Mouse (Mus musculus) CH12F3 (cell line): ENCODE data around the gene Psmg3.

ENCODE experiments used
- in situ Hi-C: fragments of 300-500 bp; cut with MboI; formaldehyde crosslinking; loops from 2 replicates; pipeline ENCODE4 v1.14.3; 2020; ENCODE audit warnings: low sequenced_read_pairs

The Psmg3 gene

DNA sequence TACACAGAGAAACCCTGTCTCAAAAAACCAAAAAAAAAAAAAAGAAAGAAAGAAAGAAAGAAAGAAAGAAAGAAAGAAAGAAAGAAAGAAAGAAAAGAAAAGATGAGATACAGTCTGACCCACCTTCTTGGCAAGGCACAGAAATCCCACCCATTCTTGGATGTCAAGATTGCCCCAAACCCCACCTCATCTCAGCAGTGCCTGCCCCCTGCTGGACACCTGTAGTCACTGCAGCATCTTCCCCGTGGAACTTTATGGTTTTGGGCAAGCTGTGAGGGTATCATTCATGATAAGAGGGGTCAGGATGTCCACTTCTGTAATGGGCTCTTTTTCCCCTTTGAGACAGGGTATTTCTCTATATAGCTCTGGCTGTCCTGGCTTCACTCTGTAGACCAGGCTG lies 9.4 kb downstream of the Psmg3 start:
- in situ Hi-C loops, result no loop called here

DNA sequence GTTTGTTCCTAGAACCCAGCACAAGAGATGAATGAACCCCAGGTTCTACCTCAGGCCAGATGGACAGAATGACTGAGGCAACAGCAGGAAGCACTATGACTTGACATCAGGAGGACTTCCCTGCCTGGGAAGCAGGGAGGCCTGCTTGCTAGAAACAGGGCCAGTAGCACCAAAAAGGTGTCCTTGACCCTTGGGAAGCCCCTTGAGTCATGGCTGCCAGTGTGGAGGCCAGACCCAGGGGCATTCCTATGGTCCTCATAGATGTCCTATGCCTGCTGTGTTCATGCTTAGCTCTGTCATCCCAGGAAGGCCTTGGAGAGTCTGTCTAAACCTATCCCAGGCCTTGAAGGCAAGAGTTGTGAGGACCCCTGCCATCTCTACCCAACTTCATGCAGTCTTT lies 10.2 kb downstream of the Psmg3 start:
- in situ Hi-C loops, result no loop called here

DNA sequence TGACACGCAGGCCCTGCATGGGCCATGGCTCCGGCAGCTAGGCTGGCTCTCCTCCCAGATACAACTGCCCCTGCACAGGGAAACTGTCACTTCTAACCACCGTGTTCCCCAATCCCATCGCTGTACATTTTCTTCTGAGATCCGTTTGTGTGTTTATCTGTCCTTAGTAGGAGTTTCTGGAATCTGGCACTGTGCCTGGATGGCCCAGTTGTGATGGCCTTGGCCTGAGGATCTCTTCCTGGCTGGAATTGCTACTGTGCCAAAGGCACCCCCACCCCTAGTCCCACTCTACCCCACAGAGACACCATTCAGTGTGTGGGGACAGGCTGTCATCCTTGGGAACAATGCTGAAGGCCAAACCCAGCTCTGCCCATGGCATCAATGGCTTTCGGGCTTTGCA lies 10.7 kb downstream of the Psmg3 start:
- in situ Hi-C loops, result no loop called here

DNA sequence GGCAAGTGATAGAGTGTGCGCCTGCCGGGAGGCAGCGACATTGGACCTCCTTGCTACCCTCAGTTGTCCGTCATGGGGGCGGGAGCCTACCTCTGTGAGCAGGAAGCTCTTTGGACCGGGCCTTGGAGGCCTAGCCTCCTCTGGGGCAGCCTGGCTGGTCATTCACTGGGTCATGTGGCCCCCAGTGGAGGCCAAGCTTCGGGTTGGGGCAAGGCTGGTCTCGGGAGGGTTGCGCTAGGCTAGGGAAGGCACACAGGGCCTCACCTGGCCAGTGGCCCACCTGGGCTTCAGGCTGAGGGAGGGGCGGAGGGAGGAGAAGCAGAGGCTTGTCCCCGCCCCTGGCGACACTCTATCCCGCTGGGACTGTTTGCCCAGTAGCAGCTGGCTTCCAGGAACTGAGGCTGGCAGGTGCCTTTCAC lies 12.7 kb downstream of the Psmg3 start:
- in situ Hi-C loops, result no loop called here

DNA sequence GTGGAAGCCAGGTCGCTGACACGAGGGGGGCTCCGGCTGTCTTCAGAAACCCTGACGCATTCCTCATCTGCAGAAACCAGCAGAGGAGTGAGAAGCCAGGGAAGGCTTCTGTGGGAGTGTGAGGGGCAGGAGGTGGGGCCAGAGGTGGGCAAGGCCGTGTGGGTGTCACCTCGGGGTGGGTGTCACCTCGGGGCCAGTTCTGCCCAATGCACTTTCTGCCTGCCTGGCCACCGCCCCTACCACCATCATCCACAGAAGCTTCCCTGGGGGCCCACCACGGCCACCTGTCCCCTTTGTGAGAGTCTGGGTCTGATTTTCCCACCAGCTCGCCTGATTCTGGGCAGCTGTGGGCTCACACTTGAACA lies 13.6 kb downstream of the Psmg3 start:
- in situ Hi-C loops, result no loop called here

DNA sequence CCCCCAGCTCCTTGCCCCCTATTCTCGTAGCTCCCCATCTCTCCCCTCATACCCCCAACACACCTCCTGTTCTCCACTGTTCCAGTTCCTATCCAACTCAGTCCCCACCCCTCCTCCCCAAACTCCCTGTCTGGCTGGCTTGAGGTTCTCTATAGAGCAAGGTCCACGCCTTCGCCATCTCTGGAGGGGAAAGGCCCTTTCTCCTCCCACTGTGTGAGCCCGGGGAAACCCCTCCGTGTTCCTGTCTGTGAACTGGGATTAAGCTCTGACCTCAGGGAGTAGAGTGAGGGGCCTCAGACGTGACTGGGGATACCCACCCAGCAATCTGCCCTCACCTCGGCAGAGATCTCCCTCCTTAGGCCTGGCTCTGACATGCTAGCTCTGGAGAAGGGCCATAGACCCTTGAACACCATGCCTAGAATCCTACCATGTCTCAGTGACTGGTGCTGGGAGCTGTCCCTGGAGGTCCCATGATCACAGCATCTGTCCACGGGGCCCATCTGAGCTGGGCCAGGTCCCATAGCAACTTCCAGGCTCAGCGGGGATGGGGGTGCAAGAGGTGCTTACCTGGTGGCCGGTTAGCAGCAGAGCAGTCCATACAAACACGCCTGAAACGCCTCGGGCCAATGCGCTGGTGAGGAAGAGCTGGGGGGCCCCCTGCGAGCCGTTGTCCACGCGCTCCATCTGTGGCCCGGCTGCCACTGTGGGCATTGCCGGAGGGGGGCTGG lies 14.1 kb downstream of the Psmg3 start:
- in situ Hi-C loops, result no loop called here

DNA sequence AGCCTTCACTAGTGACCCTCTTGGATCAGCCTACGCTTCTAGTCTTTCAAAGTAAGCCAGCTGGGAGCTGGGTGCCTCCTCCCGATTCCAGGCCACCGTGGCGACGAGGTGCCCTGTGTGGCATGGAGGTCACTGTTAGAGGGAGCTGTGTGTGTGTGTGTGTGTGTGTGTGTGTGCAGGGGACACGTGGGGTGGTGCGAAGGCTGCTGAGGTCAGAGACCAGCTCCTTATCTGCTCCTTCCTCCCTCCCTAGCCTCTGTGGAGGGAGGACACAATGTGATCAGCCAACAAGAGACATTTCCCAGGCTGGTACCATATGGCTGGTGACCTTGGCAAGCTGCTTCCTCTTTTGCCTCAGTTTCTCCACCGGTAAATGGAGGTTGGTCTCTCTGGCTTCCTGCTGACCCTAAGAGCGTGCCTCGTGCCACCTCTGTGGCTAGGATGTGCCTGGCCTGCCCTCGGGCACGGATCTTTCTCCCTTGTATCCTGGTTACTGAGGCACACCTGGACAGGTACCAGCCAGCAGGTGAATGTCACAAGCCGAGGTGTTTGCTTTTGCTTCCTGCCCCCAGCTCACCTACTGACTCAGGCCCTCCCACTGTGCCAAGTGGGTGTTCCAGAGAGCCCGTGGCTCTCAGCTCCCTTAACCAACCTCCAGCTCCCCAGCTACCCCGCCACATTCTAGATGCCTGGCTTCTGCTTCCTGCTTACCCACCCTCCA lies 14.8 kb downstream of the Psmg3 start:
- in situ Hi-C loops, result no loop called here

DNA sequence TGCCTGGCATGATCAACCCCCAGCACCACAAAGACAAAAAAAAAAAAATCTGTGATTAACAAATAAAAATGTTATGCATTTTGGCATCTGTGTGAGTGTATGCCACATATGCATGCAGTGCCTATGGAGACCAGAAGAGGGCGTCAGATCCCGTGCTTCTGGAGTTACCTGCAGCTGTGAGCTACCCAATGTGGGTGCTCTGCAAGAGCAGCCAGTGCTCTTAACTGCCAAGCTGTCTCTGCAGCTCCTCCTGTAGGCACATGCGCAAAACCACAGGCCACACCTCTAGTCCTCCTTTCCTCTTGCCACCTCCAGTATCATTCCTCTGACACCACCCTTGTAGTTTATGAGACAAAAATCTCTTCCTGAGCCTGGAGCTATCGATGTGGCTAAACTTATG lies 17.3 kb downstream of the Psmg3 start:
- in situ Hi-C loops, result no loop called here

DNA sequence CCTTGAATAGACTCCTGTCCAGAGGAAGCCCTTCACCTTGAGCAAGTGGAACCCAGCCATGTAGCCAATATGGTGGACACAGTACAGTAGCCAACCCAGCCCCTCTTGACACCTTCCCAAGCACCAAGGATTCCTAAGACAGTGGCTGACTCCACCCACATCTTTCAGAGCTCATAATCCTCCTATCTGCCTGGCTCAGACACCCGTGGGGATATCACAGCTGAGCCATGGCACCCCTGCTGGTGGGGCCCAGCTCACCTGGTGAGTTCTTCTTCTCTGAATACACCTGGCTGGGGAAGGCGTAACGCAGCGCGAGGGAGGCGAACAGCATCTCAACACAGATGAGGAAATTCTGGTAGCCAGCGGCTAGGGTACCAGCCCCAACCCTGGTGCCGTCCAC lies 20.8 kb downstream of the Psmg3 start:
- in situ Hi-C loops, result no loop called here

DNA sequence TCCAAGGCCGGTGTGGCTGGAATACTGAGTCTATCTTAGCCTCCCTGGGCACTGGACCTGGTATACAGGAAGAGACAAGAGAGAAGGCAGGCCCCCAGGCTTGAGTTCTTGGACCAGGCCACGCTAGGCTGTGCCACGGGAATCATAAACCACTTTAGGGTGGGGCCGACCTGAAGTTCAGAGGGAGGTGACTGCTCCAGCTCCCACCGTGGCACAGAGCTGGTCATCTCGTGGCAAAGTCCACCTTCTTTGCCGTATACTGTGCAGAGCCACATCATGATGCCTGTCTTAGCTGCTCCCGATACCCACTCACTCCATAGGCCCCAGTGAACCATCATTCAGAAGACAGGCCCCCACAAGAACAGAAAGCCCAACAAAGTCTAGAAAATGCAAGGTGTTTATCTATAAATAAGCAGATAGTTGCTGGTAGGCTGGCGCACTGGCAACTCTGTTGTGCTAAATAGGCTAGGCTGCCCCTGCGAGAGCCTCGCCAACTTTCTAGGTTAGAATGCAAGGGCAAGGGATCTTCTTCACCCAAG lies 22.0 kb downstream of the Psmg3 start:
- in situ Hi-C loops, result no loop called here

DNA sequence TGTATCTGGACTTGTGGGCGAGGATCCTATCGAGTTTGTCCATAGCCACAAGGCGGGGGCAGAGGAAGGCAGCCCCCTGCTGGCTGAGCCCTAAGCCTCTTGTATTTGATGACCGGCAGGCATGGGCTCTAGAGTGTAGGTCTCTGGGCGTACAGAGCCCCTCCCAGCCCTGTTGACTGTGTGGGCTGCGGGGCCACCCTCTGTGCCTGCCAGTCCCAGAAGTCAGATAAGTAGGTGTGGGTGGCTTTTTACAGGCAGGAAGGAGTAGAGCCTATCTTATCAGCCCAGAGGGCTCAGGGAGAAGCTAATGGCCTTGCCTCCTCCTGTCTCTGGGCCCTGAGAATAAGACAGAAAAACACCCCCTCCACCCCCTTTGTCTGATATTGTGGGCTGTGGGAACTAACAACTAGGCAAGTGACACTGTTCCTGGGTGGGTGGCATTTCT lies 22.6 kb downstream of the Psmg3 start:
- in situ Hi-C loops, result no loop called here

DNA sequence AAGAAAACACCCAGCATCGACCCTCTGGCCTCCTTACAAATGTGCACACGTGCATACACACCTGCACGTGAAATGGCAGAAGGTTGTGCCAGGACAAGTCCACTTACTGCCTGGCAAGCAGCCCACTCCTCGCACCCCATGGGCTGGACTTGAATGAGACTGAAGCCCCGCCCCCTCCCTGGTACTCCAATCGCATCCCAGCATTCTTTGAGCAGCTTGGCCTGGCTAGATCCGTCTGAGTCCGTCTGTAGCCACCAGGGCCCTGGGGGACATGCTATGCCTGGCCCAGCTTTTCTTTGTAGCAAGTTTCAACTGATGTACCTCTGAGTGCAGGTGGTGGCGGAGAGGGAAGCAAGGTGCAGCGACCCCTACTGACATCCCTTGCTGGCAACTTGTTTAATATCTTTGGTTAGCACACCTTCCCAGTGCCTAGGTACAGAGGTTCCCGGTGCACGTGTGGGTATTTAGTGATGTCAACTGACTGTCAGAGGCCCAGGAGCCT lies 23.0 kb downstream of the Psmg3 start:
- in situ Hi-C loops, result no loop called here

DNA sequence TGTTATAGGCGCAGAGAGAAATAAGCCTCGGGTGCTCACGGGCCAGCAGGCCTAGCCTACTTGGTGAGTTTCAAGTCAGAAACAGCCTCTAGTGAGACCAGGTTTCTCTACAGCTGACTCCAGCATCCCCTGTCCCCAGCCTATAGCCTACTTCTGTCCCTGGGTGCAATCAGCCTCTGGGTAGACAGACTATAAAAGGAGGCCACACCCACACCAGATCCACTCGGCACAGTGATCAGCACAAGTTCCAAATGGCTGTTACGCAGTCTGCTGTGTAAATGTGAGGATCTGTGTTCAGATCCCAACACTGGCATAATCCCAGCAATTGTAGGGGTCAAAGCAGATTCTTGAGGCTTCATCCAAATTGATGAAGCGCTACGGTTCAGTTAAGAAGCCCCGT lies 23.5 kb downstream of the Psmg3 start:
- in situ Hi-C loops, result no loop called here

DNA sequence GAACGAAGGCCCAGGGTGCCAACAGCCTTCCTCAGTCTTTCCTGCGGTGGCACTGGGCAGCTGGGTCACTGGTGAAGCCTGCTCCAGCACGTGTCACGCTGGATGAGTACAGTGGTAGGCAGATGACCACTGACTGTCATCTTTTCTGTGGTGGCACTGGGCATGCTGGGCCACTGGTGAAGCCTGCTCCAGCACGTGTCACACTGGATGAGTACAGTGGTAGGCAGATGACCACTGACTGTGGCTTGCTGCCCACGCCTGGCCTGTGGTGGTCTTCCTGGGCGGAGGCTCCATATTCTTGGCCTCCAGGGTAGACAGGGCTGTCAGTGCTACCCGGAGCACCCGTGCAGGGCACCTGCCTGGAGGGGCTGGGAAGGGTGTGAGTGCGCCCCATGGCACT lies 24.8 kb downstream of the Psmg3 start:
- in situ Hi-C loops, result no loop called here

DNA sequence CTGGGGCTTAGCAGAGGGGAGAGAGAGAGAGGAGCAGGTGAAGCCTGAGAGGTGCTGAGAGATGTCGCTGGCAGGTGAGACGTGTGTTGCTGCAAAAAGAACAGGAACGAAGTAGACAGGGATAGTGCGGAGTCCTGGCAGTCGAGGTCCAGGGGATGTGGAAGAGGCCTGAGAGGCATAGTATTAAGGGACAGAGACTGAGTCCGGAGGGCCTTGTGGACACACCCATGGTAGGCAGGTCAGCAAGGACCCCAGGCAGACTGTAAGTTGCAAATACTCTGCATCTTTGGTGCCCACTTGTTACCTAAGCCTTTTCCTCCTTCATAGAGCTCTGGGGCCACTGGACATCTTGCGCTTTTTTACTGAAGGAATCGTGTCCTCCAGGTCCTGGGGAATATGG lies 25.5 kb downstream of the Psmg3 start:
- in situ Hi-C loops, result no loop called here

DNA sequence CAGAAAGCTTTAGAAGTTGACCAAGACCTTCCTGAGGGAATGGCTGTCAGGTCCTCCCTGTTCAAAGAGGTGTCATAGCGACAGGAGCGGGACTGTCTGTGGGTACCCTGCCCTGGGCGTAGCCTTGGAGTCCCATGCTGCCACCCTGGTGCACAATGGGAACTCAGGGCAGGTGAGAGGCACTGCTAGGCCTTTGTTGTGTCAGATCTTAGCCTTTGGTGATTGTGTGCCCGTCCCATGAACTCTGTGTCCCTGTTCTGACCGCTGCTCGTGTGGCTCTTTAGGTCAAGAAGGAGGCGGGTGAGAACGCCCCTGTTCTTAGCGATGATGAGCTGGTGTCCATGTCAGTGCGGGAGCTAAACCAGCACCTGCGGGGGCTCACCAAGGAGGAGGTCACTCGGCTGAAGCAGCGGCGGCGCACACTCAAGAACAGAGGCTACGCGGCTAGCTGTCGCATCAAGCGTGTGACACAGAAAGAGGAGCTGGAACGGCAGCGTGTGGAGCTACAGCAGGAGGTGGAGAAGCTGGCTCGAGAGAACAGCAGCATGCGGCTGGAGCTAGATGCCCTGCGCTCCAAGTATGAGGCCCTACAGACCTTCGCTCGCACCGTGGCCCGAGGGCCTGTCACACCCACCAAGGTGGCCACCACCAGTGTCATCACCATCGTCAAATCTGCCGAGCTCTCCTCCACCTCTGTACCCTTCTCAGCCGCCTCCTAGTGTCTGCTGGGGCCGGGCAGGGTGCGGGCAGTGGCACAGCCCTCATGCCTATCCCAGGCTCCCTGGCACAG lies 26.7 kb downstream of the Psmg3 start:
- in situ Hi-C loops, result no loop called here

DNA sequence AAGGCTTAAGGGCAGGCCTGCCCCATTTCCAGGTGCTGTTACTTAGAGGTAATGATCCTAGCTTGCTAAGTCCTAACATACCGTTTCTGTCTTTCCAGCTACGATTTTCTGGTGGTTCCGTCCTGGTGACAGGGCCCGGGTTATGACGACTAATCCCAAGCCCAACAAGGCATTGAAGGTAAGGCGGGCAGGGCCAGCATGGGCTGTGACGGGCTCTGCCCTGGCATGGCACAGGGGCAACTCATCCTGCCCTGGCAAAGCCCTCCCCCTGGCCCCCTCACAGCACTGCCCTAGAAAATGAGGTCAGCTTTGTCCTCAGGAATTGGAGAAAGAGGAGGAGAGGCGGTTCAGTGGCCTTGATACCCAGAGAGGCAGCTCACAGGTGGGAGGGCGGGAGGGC lies 27.6 kb downstream of the Psmg3 start:
- in situ Hi-C loops, result no loop called here

DNA sequence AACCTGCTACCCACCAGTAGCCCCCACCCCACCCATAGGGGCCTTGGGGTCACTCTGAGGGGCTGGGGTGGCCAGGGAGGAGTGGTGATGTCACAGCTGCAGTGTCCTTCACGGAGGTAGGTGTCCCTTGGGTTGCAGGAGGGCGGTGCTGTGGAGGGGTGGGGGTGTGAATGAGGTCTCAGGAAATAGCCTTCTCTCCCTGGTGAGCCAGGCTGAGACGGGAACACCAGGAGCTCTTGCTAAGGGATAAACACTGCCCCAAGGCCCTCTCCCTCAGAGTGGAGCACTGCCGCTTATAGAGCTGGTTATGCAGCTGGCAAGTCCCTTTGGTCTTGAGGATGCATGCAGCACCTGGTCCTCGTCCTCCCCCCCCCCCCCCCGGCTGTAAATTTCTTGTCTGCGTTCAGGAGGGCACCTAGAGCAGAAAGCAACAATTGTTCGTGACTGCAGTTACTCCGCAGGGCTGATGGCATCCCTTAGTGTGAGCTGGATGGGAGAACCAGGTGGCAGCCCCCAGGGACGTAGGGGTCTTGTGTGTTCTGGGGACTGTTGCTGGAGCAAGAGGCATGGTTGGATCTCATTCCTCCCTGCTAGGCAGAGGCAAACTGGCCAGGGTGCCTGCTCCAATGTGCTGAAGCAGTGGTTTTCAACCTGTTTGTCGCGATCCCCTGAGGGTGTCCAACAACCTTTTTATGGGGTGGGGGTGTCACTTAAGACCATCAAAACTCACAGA lies 28.4 kb downstream of the Psmg3 start:
- in situ Hi-C loops, result no loop called here

DNA sequence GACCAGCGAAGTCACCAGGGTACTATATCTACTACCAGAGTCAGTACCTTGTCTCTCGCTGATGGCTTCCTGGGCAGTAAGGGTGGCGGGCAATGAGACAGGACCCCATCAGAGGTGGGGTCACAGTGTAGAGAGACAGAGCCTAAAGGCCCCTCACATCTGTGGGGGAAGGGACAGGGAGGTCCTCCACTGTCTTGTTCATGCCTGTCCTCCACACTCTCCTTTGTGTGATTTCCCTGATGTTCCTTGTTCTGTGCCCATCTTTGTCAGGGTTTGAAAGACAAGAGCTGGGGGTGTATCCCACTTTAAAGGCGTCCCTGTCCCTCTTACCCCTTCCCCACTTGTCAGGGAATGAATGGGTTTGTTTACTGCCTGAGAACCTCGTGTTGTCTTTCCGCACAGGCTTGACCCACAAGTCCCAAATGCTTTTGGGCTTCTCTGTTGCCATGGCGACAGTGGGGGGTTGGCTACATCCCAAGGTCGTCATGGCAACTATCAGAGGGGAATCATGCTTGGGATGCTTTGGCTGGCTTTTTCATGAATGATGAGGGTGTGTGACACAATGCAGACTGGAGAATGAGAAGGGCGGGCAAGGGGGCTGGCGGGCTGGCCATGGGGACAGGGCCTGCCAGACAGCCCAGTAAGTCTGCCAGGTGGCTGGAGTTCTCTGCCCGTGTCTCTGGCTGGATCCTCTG lies 29.1 kb downstream of the Psmg3 start:
- in situ Hi-C loops, result no loop called here

DNA sequence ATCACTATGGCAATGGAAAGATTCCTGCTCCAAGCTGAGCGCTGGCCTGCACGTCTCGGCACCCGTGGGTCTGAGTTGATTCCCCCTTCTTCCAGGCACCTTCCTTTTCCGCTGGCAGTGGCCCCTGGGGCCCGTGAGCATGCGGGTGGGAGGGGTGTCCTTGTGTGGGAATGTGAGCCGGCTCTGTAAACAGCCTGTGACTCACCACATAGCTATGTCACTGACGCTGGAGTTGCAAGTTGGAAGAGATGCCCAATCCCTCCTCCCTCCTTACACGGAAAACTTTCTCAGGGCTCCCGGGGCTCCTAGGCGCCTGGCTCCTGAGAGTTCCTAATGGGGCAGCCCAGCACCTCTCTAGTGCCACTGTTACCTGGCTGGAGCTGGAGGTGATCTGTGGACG lies 29.8 kb downstream of the Psmg3 start:
- in situ Hi-C loops, result no loop called here
